Mouse (Mus musculus): ENCODE data around the gene Dnal1.
A peak's percentile ranks its signal among the peaks of the same experiment; 100 is the strongest.

Dnal1 gene

DNA sequence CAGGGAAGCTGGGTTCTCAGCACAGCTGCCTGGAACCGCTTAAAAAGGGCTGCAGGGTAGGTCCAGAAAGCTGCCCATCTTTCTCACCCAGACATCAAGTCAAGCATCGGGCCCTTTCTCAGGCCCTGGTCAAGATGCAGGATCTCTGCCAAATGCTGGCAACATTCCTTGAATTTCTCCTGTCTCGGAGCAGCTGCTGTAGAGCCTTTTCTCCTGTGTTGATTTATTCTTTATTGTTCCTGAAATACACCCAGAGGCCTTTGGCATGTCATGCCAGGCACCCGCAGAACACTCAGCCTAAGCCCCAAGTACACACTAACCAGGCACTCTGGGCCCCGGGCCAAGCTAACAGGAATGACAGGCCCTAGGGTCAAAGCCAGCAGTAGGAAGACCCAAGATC is 72.8 kb downstream of the Dnal1 start:
- DNase-seq (ENCODE audit: extremely low spot score), result no peak

DNA sequence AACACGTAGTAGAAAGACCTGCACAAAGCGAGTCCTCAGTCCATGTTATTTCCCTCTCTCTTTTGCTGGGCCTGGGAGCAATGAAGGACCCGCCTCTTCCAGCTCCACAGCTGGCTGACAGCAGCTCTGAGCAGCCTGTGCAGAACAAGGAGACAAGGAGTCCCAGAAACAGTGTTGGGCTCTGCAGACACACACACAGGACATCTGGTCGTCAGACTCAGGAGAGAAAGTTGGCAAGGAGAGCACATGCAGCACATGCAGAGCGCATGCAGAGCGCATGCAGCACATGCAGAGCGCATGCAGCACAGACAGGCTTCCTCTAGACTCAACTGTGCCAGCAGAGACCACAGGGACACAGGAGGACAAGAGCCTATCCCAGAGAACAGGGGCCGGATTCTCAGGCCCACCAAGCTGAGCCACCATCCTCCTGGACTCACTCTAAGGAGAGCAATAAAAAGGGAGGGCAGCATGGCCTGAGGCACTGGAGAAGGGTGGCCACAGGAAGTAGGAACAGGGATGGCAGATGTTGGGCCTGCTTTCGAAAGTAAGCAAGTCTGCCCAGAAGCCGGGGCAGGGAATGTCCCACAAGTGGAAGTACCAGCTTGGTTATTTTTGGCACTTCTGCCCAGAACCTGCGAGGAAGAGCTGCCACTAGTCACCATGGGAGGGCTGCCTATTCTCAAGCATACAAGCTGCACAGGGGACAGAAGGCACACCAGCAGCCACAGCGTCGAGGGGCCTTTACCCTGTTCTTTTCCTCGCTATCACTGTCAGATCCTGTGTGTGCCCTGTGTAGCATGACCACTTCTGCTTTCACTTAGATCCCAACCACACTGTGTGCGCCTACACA is 73.8 kb downstream of the Dnal1 start:
- no peak for DNase-seq (ENCODE audit: extremely low spot score)

DNA sequence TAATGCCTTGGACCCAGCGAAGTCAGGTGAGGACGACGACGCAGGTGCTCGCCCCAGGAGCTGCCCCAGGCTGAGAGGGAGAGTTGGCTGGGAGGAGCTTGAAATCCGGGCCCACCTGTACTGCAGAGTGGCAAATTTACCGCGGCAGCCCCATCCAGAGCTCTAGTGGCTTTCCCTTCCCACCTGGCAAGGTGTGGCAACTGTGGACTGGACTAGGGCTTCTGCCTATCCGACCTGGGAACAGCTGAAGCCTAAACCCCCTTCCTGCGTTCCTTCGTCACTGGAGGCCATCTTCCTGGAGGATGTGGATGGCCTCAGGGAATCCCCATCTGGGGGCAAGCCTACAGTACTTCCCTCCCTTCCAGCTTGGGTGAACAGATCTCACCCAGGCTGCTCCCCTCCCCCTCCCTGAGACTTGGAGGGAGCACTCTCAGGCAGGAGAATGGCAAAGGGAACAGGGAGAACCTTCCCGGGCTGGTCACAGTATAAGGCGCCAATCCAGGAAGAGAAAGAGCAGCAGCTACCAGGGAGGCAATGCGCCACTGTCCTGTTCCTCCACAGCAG is 74.8 kb downstream of the Dnal1 start:
- DNase-seq (ENCODE audit: extremely low spot score), result no peak

DNA sequence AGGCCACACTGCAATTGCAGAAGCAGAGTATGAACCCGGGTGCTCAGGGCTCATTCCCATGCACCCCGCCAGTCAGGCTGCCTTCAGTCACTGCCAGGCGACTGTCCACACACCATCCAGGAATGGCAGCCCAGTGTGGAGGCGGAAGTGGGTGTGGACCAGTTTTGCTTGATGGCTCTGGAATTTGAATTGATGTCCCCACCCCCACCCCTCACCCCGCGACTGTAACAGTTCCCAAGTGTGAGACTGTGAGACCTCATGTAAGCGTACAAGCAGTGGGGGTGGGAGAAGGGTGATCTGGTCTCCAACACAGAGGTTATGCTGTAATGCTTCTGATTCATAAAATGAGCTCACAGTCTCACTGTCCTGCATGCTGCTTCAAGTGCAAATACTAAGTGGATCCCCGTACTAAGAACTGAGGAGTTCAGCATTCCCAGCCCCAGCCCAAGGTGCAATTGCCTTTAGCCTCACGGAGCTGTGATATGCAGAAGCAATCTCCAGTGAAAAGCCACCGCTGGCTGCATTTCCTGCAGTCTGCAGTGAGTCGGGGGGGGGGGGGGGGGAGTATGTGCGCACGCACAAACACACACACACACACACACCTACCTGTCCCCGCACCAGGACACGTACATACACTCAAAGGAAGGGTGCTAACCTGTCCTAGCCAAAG is 76.1 kb downstream of the Dnal1 start:
- DNase-seq (ENCODE audit: extremely low spot score), result no peak

DNA sequence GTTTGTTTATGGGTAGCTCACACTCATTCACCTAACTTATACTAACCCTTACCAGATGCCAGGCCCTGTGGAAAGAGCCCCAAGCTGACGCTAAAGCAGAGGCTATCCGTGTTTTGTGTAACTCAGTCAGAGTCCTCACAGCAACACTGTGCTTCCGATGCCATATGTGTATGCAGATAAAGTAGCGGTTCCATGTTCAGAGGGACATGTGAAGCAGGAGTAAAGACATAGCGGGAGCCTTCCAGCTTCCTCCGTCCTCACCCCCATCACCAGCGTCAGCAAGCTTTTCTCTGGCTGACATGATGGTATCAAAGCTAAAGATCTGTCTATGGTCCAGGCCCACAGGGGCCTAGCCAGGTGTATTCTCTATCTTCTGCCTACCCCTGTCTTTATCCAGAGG is 77.0 kb downstream of the Dnal1 start:
- DNase-seq (ENCODE audit: extremely low spot score), result no peak

DNA sequence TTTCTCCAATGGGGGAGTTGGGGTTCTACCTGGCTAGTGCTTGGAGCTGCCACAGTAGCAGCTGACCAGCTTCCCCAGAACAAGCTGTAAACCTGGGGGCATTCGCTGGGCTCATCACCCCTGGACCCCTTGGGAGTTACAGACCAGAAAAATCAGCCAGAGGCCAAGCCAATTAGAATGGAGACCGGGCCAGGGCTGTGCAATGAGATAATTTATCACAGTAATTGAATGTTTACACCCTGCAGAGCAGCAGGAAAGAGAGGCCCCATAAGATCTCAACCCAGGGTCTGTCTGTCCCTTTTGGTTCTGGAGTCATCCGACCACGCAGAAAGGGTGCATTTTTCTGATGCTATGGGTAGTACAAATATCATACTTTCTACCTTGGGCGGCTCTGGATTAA is 77.6 kb downstream of the Dnal1 start:
- DNase-seq (ENCODE audit: extremely low spot score), result no peak

DNA sequence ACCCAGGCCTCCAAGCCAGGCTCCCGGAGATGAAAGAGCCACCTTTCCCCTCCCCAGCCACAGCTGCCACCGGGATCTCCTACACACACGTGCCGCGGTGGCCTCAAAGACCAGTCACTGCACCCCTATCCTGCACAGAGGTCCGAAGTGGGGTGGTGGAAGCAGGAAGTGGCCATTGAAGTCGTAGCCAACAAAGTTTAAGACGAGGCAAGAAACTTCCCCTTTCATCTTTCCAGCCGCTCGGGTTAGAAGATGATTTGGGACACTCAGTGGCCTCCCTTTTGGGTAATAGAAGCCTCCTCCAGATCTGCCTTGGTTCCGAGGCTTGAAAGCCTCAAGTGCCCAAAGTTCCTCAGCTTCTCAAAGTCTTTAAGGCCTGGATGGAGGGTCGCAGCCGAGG is 78.1 kb downstream of the Dnal1 start:
- peak; percentile 33 for DNase-seq (ENCODE audit: extremely low spot score)

DNA sequence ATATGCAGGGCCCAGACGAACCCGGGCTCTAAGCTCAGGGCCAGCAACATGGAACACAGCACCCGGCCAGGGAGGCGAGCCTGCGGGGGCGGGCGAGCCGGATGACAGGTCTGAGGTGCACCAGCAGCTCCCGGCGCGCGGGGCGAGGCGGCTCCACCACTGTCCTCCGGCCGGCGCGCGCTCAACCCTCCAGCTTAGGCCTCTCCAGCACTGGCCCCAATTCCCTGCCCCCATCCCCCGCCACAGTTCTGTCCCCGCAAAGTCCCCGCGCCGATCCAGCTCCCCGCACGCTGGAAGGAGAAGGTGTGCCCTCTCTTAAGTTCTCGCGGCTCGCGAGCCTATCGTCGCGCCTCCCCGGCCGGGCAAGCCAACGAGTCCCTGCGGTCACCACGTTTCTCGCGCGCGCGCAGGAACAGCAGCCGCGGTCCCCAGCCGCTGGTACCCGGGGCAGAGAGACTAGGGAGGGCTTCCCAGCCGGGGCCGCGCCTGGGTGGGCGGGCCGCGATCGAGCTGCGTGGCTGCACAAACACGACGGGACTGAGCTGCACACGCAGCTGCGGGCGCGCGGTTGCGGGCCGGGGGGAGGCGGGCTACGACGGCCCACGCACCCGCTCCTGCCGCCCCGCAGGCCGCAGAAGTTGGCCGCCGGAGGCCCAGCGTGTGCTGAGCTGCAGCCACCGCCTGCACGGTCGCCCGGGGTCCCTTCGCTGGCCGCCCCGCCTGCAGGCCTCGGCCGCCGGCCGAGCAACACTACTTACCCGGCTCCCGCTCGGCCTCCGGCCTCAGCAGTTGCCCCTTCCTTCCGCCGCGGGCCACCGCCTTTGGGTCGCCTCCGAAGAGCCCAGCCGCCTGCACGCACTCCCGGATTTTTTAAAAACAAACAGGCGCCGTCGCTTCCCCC is 78.8 kb downstream of the Dnal1 start:
- DNase-seq (ENCODE audit: extremely low spot score), result peak; percentile 73

DNA sequence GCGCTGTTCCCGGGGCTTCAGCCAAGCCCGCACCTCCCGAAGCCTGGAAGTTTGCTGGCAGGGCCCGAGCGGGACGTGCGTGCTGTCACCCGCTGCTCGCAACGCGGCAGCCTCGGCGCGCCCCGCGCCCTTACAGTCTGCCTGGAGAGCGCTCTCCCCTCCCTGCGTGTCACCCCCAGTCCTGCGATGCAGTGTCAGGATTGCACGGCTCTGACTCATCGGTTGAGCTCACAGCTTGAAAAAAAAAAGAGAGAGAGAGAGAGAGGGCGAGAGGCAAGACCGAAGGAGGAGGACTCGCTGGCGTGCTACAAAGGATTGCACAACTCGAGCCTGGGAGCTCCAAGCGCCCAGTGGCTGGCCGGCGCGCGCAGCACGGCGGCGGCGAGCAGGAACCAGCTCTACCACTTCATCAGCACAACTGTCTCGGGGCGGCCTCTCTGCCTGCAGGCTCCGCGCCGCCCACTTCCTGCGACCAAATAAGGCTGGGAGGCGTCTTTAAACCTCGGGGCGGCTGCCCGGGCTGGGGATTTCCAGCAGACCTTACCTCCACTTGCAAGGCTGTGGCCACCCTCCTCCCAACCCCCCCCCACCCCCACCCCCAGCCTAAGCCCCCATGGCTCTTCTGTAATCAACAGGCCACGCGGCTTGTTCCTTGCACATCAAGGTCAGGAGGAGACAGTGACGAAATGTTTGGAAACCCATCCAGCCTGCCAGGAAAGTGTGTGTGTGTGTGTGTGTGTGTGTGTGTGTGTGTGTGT is 79.7 kb downstream of the Dnal1 start:
- peak; percentile 92 for DNase-seq (ENCODE audit: extremely low spot score)

DNA sequence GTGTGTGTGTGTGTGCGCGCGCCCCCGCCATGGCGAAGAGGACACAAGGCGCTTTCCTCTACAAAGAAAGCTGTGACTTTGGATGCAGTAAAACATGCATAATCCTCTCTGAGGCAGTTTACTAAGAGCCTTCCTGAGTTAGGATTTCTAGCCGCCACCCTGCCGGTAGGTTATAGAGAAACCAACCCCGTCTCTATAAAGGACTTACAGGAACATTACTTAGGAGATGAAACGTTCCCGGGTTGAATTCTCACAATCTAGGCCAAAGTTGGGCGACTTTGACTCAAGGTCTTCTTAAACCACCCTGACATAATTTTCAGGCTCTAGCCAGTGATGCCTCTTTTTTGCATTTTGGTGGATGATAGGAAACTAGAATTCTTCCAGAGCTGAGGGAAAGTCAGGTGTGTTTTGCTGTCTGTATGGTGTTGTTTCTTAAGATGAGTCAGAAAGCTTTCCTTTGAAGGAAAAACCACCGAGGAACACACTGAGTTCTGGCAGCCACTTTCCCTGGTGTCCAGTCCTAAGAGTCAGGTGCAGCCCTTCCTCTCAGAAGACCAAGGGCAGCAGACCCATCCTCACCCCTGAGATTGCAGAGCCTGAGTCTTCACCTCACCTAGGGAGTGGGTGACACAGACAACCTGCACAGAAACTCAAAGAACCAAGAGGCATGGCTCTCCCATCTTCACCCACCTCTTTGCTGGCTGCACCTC is 80.4 kb downstream of the Dnal1 start:
- no peak for DNase-seq (ENCODE audit: extremely low spot score)

DNA sequence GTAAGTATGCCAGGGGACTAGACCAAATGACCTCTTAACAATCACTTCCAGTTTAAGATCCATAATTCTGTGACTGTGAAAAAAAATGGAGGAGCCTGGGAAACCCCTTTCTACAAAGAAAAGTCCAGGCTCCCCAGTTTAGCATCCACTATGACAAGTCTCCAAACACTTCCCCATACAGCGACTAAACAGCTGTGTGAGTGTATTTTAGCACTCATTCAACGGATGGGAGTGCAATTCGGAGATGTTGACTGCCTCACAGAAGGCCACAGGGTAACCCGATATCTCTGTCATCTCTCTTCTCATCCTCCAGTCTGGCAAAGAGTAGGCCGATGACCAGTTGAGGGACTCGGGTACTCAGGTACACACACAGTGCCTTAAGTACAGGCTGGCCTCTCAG is 81.0 kb downstream of the Dnal1 start:
- no peak for DNase-seq (ENCODE audit: extremely low spot score)
